Mouse (Mus musculus) inflammation-experienced regulatory T-cells, adult 6 months (primary cell): ENCODE results near the gene Ist1. TPM values are rescaled to one million over a fixed set of nuclear protein-coding genes. Genes with fewer than 3 reads are reported as not detected.

Source experiments
- ATAC-seq: one replicate; pipeline ENCODE4 v1.8.0; 2017
- polyA plus RNA-seq, 3 experiments: library from polyadenylated mRNA; unstranded; fragments of 100-300 nt; shearing (Covaris generic); gene quantifications; one replicate each; pipeline ENCODE4 v1.2.1; 2017

The Ist1 gene
- 100 to 1,000 TPM; 103 to 143 (median 127) TPM for polyA plus RNA-seq

DNA sequence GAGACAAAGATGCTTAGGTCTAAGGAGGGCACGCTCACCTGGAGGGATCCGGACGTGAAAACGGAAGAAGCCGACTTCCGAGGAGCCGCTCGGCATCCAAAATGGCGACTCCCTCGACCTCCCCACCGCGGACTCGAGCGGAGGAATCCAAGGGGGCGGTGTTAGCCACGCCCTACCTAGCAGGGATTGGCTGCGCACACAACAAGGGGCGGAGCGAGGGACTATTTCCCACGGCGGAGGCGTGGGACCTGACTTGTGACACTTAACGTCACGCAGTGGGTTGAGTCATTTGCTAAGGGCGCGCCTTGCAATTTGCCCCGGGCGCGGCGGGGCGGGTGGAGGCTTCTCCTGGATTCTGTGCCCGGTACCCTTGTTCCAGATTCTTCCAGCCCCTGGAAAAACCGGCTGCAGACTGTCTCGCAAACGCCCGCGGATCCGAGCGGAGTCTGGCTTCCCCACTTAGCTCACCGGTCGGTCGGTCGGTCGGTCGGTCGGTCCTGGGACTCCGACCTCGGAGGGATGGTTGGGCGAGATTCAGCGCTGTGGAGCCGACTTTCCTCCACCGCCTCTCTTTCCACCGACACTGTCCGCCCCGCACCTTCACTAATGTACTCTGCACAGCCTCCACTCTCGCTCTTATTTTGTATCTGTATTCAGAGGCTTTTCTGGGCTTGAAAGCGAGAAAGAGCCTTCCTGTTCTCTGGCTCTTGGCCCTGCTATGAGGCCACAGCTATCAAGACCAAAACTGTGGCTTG, at the start of gene Ist1:
TSS of gene Ist1 (minus strand) at position 115 of the 755 bp plus-strand sequence.
- ATAC-seq: peak; percentile 96

DNA sequence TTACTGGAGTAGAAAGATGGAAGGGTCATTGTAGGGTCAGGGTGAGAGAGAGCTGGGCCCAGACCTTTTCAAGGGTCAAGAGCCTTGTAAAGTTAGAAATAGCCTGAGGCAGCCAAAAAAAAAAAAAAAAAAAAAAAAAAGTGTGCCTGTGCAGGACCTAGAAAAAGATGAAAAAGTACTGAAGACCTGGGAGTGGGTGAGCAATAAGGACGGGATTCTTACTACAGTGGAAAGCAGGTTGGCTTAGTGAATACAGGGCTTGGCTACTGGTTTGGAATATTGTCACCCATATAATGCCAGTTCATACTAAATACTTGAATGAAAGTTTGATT, 45.0 kb upstream of the Ist1 start:
- no peak for ATAC-seq

DNA sequence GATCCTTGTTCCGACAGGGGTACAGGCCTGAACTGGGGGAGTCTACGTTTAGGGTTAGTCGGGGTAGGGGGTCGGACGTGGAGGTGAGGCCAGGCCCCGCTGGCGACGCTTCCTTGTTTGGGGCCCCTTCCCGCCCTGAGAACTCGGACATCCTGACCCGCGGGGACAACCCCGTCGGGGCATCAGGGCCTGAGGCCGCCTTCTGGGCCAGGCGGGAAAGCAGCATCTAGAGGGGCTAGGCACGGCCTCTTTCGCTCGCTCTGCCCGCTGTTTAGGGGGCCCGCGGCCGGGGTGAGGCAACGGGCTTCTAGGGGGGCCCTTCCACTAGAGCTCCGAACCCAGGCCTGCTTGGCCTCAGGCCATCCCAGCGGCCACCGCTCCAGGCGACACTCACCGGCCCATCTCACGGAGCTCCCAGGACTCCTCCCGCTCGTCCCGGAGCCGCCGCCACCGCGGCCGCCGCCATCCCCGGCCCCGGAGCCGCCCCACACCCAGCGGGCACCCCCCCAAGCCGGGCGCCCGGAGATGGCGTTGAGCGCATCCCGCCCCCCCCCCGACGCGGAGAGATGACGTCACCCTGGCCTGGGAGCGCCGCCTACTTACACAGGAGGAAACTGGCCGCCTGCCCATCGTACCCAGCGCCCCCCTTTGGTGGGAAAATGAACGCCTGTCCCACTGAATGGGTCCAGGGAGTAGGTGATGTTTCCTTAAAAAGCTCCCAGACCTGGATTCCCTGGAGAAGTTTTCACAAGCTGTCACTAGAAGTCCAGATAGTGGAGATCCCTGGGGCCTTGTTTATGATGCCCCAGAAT, 44.4 kb upstream of the Ist1 start, which contains the start of gene Atxn1l:
TSS of gene Atxn1l (minus strand) at position 503 of the 812 bp plus-strand sequence.
- ATAC-seq: peak; percentile 75

DNA sequence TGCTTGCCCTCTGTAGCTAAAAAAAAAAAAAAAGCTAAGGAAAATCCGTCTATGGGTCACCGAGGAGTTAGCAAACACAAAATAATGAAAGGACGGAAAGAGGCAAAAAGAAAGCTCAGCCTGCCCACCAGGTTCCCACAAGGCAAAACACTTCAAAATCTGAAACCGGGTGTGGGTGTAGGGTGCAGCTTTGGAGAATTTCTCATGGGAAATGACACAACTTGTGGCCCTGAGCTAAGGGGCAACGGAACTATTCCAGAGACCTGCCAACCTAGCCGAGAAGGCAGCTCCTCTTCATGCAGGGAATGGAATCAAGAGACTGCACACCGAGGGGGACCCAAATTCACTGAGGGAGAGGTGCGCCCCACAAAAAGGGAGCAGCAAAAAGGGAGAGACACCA, 43.8 kb upstream of the Ist1 start:
- peak; percentile 14 for ATAC-seq

DNA sequence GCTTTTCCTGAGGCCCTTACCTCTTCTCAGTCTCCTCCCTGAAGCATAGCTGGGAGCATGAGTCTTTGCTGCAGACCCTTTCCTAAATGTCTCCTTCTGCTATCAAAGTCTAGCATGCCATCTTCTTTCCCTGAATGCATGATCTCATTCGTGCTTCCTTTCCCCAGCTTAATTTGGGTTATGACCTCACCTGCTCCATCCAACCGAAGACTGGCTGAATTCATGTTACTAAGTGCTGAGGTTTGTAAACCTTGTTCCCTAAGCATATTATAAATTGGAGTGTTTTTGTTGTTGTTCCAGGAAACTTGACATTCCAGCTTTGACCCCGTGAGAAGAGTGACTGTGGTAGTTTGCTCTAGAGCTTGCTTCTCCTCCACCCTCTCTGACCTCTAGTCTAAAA, 41.0 kb upstream of the Ist1 start:
- no peak for ATAC-seq

DNA sequence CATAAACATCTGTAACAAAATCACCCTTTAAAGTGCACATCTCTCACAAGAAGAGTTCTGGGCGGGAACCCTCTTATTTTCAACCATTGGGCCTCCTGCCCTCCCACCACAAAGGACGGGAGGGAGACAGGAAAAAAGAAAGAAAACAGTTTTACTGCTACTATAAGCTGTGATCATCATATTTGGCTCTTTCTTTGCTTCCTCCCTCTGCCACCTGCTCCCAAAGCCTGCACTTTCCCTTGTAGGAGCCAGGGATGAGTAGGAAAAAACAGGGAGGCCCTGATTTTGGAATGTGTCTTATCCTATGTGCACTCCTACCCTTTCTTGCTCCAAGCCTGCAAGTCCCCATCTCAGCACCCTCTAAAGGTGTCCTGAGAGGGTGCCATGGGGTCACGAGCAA, 38.0 kb upstream of the Ist1 start:
- ATAC-seq: no peak

DNA sequence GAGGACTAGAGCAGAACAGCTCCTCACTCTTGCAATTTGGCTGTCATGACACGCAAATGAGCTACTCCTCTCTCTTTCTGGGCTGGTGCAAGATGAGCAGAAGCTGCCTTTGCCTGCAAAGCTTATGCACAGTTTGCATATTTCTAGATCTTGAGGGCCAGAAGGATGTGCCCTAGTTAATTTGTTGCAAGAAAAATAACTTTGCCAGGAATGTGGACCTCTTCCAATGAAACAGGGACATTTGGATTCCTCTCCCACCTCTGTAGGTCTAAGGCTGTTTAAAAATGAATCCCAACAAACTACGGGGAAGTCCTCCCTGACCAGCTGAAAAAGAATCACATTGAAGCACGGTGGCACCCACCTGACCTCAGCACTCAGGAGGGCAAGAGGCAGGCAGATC, 32.0 kb upstream of the Ist1 start:
- ATAC-seq: no peak

DNA sequence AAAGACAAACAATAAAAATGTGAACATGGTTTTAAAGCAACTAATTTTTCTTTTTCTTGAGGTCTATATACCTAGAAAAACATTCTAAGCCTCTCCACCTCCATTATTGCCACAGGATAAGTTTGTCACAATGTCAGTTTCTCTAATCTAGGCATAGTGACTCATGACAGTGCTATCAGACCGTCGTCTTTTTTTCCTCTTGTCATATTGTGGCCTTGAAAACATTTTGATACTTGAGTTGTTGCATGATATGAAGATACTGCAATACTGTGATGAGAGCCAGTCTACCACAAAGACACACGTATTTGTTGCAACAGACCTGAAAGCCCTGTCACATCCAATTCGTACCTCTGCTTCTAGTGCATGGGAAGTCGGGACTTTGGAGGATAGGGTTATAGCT, 21.9 kb upstream of the Ist1 start:
- no peak for ATAC-seq

DNA sequence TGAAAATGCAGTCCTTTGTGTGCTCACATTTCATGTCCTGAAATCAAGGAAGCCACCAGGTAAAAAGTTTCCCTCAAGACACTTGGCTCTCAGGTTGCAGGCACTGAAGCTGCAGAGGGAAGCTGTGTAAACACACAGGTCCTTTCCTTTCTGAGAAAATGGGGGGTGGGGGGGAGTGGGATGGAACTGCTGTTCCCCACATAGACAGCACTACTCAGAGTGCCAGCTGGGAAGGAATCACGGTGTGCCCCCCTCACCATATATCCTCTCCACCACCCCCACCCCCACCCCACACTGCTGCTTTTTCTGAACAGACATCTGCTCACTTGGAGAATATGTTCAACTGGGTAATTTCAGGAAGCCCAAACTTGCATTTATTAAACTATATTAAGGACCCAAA, 19.5 kb upstream of the Ist1 start:
- no peak for ATAC-seq

DNA sequence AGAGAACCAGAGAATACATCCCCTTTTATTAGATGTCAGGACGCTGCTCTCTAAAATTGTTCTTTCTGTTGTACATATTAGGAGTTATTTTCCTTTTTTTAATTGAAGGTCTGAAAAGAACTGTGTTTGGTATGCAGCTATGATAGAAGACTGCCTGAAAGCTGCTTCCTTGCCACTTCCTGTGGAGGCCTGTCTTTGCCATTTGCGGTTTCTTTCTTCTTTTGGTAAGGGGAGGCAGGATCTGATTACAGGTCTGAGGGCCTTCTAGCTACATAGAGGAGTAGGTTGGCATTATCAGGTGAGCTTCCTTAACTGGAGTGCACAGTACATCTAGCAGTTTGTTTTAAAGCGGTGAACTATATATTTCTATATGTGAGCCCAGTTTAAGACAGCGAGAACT, 14.9 kb upstream of the Ist1 start:
- ATAC-seq: peak; percentile 64

DNA sequence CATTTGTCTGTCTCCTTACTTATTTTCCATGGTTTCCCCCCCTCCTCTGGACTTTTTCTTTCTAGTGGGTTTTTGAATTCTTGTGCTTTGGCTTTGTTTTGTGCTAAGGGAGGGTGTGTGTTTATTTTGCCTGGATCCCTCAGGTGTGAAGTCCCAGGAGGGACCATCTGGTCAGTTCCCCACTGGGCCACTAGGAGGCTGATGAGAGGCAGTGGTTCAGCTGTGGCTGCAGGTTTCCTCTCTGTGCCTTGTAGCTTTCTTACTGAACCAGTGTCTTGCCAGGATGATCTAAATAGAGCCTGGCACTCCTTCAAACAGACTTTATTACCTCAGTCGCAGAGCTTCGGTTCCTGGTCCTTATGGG, 13.8 kb upstream of the Ist1 start:
- peak; percentile 53 for ATAC-seq

DNA sequence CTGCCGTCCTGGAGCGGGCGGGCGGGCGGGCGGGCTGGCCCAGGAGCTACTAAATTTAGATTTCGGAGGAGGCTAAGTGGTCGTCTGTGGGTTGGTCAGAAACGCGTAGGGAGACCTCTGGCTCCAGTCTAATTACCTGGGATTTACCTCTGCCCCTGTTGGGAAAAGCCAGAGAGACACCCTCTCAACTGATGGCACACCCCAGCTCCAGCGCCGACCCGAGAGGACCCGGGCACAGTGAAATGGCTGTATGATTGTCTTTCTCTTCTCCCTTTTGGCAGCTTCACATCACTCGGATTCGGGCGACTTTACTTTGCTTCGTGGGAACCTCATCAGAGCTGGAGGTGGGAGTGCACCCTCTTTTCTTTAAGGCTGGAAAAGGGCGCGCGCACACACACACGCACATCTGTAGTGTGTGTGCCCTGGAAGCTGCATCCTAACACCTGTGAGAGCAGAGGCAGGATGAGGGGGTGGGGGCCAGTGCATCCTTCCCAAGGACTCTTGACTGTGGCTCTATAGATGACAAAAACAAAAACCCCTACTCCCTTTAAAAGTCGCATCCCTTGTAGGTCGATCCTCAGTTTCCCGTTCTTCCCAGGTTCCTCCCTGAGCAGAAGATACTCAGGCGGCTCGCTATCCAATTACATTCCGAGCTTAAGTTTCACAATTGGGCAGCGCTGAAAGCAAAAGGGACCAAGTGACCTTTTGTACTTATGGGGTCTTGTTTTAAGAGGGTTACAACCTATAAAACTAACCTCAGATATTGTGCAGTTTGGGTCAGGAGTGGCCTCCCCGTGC, 13.2 kb upstream of the Ist1 start:
- no peak for ATAC-seq

DNA sequence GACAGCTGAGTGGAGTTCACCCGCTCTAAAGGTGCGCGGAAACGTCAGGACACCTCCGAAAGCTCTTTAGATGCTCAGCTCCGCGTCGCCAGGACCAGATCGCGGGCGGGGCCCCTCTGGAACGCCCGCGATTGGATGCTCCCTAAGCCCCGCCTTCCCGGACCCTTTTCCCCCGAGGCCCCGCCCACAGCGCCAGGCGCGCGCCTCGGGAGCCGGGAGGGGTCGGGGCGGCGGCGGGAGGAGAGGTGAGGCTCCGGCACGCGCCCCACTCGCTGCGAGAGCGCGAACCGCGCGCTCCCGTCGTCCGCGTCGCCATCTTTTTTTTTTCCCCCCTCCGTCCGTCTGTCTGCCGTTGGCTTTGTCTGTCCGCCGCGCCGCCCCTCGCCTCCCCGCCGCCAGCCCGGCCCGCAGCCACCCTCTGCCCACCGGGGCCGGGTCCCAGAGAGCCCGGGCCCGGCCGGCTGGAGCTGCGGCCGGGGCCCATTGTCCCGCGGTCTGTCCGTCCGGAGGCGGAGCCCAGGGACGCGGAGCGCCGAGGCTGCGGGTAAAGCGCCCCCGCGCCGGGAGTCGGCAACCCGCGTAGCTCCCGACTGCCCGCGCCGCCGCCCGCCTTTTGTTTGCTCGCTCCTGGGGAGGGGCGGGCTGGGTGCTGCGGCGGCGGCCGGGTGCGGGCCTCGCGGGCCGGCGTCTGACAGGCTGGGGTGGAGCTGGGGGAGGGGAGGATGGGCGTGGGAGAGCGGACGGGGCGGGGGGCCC, 12.4 kb upstream of the Ist1 start, which contains the start of gene Zfp821:
TSS of gene Zfp821 (plus strand) at position 227 of the 756 bp plus-strand sequence.
- ATAC-seq: peak; percentile 80

DNA sequence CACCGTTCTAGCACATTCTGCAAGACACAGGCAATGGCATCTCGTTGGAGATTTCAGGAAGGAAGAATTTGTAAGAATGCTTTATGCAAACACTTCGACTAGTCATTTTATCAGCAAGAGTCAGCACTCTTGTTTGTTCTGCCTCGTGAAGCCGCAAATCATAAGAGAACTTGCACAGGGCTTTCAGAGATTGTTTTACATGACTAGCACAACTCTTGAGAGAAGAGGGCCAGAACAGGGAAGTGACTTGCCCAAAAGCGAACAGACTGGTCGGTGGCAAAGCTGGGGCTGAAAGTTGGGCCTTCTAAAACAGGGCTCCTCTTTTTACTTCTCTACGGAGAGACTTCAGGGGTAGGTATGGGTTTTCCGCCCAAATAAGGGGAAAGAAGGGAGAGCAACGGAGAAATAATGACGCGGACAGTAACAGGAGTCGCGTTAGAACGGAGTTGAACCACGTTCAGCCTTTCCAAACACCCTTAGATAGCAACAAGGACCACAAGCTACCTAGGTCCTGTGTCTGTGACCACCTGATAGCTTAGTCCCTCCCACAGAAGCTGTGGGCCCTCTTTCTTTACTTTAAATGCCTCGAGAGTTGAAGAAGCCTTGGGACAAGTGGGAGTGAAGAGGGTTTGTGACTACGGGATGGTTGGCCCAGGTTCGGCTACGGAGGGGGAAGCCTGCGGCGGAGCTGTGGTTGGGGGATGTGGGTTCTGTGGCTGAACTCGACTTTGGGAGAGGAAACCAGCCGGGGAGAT, 11.7 kb upstream of the Ist1 start:
- no peak for ATAC-seq

DNA sequence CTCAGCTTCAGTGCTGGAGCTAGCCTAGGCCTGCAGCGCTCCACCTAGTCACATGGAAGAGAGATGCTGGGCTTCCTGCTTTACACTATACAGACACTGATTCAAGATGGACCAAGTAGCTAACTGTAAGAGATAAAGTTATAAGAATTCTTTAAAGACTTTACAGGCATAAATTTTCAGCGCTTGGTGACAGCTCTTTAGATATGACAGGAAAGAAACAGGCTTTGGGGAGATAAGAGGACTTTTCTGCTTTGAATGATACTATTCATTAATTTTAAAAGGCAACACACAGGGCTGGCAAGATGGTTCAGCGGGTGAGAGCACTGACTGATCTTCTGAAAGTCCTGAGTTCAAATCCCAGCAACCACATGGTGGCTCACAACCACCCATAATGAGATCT, 5.4 kb upstream of the Ist1 start:
- no peak for ATAC-seq

DNA sequence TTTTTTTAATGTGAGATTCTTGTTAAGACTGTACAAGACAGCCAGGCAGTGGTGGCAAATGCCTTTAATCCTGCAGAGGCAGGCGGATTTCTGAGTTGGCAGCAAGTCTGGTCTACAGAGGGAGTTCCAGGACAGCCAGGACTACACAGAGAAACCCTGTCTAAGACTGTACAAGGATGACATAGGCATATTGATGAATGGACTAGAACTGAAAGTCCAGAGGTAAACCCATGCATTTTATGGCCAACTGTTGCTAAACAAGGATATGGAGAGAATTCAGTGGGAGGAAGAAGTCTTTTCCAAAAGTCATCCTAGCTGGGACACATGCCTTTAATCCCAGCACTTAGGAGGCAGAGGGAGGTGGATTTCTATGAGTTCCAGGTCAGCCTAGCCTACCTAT, 4.7 kb upstream of the Ist1 start:
- no peak for ATAC-seq

DNA sequence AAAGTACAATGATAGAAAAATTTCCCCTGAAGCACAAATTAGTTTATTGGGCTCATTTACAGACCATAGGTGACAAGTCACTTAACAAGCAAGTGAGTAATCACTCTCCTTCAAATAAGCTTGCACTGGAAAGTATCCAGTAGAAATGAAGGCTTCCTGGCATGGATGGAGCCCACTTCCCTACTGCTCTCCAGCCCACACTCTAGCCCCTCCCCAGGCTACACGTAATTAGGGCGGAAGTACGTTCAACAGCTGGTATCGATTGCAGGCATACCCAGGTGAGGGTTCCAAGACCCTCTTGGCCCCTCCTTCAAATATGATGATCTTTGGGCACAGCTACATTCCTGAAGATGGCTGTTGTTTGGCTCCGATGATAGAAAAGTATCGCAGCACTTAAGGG, 1.1 kb upstream of the Ist1 start:
- ATAC-seq: no peak

DNA sequence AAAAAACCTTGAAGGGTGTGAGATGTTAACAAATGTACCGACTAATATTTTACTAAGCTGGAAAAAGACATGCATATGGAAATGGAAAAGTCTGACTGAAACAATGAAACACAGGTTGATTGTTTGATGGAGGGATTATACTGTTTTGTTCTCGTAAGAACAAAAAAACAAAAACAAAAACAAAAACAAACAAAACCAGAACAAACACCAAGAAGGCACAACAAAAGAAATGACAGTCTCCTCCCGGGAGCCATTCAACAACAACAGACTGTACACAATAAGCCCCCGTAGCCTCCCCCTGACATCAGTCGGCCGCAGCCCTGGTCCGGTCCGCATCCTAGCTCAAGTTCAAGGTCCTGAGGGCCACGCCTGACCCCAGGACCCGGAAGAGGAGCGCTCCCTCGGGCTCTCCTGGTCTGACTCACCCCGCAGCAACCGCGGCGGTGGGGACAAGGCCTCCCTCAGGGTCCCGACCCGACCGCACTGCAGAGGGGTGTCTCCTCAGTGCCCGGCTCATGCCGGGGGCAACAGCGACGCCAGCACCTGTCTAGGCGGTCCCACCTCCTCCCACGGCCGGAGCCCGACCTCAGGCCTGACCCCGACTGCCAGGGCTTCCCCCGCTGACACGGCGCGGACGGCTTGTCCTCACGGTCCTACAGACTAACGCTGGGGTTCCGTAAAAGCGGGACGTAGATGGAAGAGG, 466 bp downstream of the Ist1 start:
- ATAC-seq: peak; percentile 22

DNA sequence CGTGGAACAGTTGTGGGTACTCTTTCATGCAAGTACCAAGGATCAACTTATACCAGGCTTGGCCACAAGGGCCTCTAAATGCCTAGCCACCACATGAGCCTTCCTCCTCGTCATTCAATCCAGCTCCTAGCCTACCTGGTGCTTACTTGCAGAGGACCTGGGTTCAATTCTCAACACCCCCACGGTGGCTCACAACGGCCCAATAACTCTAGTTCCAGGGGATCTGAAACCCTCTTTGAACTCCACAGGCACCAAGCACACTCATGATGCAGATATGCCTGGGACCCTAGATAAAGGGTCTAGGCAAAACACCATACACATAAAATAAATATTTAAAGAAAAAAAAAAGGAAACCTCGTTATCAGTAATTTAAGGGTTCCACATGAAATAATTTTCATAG, 1.3 kb downstream of the Ist1 start:
- ATAC-seq: no peak

DNA sequence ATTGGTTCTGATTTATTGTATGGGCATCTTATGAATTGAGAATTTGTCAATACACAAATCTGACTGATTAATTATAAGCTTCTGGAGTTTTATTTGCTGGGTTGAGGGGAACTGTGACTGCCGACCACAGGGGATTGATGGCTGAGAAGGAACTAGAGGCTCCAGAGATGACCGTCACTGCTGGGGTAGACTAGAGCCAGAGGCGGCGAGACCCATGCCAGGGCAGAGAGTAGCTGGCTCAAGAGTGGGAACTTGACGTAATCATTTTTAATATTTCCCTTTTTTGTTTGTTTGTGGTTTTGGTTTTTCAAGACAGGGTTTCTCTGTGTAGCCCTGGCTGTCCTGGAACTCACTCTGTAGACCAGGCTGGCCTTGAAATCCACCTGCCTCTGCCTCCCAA, 5.8 kb downstream of the Ist1 start:
- no peak for ATAC-seq

DNA sequence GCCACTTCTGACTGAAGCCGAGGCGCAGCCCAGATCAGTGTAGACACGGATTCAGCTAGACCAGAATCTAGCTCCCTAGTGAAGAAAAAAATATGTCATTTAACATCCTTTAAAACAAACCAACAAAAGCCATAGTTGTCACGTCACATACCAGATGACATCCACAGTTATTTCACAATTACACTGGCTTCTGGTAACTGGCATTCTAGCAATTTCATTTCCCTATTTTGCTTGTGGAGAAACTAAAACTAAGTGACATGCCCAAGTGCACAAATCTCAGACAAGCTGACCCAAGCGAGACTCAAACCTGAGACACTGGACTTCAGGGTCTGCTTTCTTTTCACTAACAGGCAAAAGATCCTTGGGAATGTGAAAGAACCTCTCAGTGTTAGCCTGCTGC, 10.9 kb downstream of the Ist1 start:
- ATAC-seq: no peak
